Mouse (Mus musculus) megakaryocyte, embryonic 14.5 days (primary cell): Measurements from ENCODE around the gene Sobp.

Experiments
- FLI1 ChIP-seq: IDR thresholded peaks from 2 replicates; pipeline ENCODE4 v1.6.1; 2012; ENCODE audit warnings: low read length, inconsistent platforms, mixed read lengths
- GATA1 ChIP-seq: IDR thresholded peaks from 3 replicates; pipeline ENCODE4 v1.6.1; 2012; ENCODE audit warnings: mixed read lengths, low read length, inconsistent platforms, borderline replicate concordance

- TF ChIP-seq GATA1 (no peak), FLI1 (no peak)
Measured at GRCm38 (mm10) chr10:43005031-43005430, 169.3 kb downstream of the Sobp start.
